Mouse (Mus musculus): Measurements from ENCODE around the gene Erich4. TPM values are rescaled to one million over a fixed set of nuclear protein-coding genes. Genes with fewer than 3 reads are reported as not detected.

Gene Erich4
- total and polyA plus RNA-seq, 3 experiments = 0.47 TPM; not detected in 2

DNA sequence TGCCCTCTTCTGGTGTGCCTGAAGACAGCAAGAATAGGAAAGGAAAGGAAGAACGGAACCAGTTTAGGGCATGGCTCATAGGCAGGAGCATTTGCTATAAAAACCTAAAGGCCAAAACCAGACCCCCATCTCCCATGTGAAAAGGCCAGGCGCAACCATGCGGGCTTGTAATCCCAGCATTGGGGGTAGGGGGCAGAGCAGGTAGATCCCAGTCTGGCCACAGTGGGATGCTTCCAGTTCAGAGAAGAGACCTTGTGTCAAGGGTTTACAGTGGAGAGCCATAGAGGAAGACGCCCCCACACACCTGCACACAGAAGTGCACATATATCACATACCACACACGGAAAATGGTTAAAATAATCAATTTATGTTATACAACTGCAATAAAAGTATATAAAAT is 1.6 kb downstream of the Erich4 start:
- Histone ChIP-seq H3K27me3 (ENCODE audit: control insufficient read depth, insufficient read depth, low read length) (no peaks in the 10 kb centered on the region), H3K79me2 (replicated peaks; ENCODE audit: control insufficient read depth, insufficient read depth, low read length) (no peaks in the 10 kb centered on the region), H3K4me1 (ENCODE audit: control insufficient read depth, insufficient read depth, low read length) (peaks cover 1% of the 10 kb centered on the region; the same call in 1 of the 2 replicates), H3K4me3 (no peak overlapping the region), H3K36me3 (ENCODE audit: control insufficient read depth, insufficient read depth, low read length) (no peaks in the 10 kb centered on the region), H3K27ac (no peak overlapping the region), H3K9ac (ENCODE audit: low read depth, low read length) (no peak overlapping the region)
- intact Hi-C loops (cut with DNase I) = no loop called here
- 90% methylated on average over 5 of the region's 5 CpGs for WGBS
- TF ChIP-seq CTCF (IDR thresholded peaks at IDR 0.05) (no peak), POLR2A (IDR thresholded peaks at IDR 0.05; ENCODE audit: insufficient read depth, low read depth, low read length) (no peak), EP300 (IDR thresholded peaks at IDR 0.05; ENCODE audit: insufficient read depth, low read depth, low read length) (no peak)
- no peak for DNase-seq

DNA sequence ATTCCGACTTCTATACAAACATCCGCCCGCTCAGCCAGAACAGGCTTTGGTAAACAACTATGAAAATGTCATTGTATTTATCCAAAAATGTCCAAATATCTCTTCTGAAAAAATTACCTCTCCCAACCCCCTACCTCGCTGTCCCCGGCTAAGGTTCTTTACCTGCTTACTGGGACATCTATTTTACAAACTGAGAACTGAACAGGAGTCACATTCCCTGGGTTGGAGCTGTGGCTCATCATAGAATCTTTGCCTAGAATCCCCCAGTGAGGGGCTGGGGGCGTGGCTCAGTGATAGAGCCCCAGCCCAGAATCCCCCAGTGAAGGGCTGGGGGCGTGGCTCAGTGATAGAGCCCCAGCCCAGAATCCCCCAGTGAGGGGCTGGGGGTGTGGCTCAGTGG is 4.2 kb downstream of the Erich4 start:
- WGBS = 40% methylated on average over 7 of the region's 7 CpGs
- no peaks in the 10 kb centered on the region for H3K4me1 ChIP-seq (ENCODE audit: control insufficient read depth, insufficient read depth, low read length)
- no peak overlapping the region for H3K27ac ChIP-seq
- no peaks in the 10 kb centered on the region for H3K79me2 ChIP-seq (replicated peaks; ENCODE audit: control insufficient read depth, insufficient read depth, low read length)
- intact Hi-C loops (cut with DNase I) = no loop called here
- TF ChIP-seq CTCF (IDR thresholded peaks at IDR 0.05) (no peak), EP300 (IDR thresholded peaks at IDR 0.05; ENCODE audit: insufficient read depth, low read depth, low read length) (no peak)
- H3K4me3 ChIP-seq = no peak overlapping the region
- H3K27me3 ChIP-seq (ENCODE audit: control insufficient read depth, insufficient read depth, low read length) = no peaks in the 10 kb centered on the region
- H3K9ac ChIP-seq (ENCODE audit: low read depth, low read length) = no peak overlapping the region
- H3K36me3 ChIP-seq (ENCODE audit: control insufficient read depth, insufficient read depth, low read length) = no peaks in the 10 kb centered on the region
- no peak for DNase-seq

DNA sequence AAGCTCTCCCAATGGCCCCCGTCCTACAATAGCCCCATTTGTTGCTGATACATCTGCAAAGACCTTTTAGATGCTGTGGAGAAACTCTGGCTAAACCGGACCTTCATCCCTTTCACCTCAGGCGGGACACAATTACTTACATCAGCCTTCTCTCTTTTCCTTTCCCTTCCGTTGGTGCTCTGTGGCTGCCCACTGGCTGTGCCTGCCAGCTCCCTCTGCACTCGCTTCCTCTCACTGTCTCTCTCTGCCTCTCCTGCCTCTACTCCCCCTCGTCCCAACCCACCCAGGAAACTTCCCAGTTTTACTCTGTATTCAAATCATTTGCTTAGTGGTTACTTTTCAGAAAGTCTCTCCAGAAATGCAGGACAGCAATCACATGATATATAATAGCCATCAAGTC is 5.6 kb downstream of the Erich4 start:
- Histone ChIP-seq H3K27me3 (ENCODE audit: control insufficient read depth, insufficient read depth, low read length) (no peaks in the 10 kb centered on the region), H3K9ac (ENCODE audit: low read depth, low read length) (no peak overlapping the region), H3K4me1 (ENCODE audit: control insufficient read depth, insufficient read depth, low read length) (no peaks in the 10 kb centered on the region), H3K36me3 (ENCODE audit: control insufficient read depth, insufficient read depth, low read length) (no peaks in the 10 kb centered on the region), H3K79me2 (replicated peaks; ENCODE audit: control insufficient read depth, insufficient read depth, low read length) (no peaks in the 10 kb centered on the region), H3K4me3 (no peak overlapping the region), H3K27ac (no peak overlapping the region)
- no peak for TF ChIP-seq CTCF (IDR thresholded peaks at IDR 0.05)
- TF ChIP-seq POLR2A (IDR thresholded peaks at IDR 0.05; ENCODE audit: insufficient read depth, low read depth, low read length) = no peak
- TF ChIP-seq EP300 (IDR thresholded peaks at IDR 0.05; ENCODE audit: insufficient read depth, low read depth, low read length) = no peak
- intact Hi-C loops (cut with DNase I) = no loop called here
- DNase-seq = no peak
- WGBS = 28% methylated on average over 6 of the region's 6 CpGs

GRCm38 (mm10) chr7:25607196-25607595 is 8.5 kb downstream of the Erich4 start:
- intact Hi-C loops (cut with DNase I) = no loop called here
- 62% methylated on average over 2 of the region's 2 CpGs for WGBS
- no peaks in the 10 kb centered on the region for H3K4me1 ChIP-seq (ENCODE audit: control insufficient read depth, insufficient read depth, low read length)
- H3K9ac ChIP-seq (ENCODE audit: low read depth, low read length) = no peak overlapping the region
- no peaks in the 10 kb centered on the region for H3K79me2 ChIP-seq (replicated peaks; ENCODE audit: control insufficient read depth, insufficient read depth, low read length)
- no peak overlapping the region for H3K4me3 ChIP-seq
- no peaks in the 10 kb centered on the region for H3K27me3 ChIP-seq (ENCODE audit: control insufficient read depth, insufficient read depth, low read length)
- H3K27ac ChIP-seq = no peak overlapping the region
- TF ChIP-seq EP300 (IDR thresholded peaks at IDR 0.05; ENCODE audit: insufficient read depth, low read depth, low read length) = no peak
- TF ChIP-seq CTCF (IDR thresholded peaks at IDR 0.05) = no peak
- TF ChIP-seq POLR2A (IDR thresholded peaks at IDR 0.05; ENCODE audit: insufficient read depth, low read depth, low read length) = no peak
- no peak for DNase-seq
- no peaks in the 10 kb centered on the region for H3K36me3 ChIP-seq (ENCODE audit: control insufficient read depth, insufficient read depth, low read length)

DNA sequence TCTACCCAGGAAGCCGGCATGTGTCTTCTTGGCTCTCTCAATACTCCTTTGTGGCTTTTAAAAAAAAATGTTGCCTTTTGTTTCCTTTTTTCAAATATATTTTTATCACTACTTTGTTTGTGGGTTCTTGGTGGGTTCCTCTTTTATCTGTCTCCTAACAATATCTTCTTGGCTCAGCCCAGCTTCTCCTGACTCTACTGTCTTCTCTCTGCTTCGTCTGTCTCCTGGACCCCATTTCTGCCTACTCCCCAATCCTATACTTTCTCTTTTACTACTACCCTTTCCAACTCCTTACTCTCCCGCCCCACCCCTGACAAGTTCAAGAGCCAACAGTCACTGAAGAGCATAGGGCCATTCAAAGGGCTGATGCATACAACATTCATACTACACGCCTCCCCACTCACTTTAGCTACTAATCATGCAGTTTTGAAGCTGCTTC is 9.0 kb downstream of the Erich4 start:
- no peak overlapping the region for H3K4me3 ChIP-seq
- H3K9ac ChIP-seq (ENCODE audit: low read depth, low read length) = no peak overlapping the region
- 64% methylated on average over 4 of the region's 4 CpGs for WGBS
- H3K27me3 ChIP-seq (ENCODE audit: control insufficient read depth, insufficient read depth, low read length) = no peaks in the 10 kb centered on the region
- H3K4me1 ChIP-seq (ENCODE audit: control insufficient read depth, insufficient read depth, low read length) = no peaks in the 10 kb centered on the region
- H3K79me2 ChIP-seq (replicated peaks; ENCODE audit: control insufficient read depth, insufficient read depth, low read length) = no peaks in the 10 kb centered on the region
- DNase-seq = no peak
- TF ChIP-seq CTCF (IDR thresholded peaks at IDR 0.05) (no peak), EP300 (IDR thresholded peaks at IDR 0.05; ENCODE audit: insufficient read depth, low read depth, low read length) (no peak), POLR2A (IDR thresholded peaks at IDR 0.05; ENCODE audit: insufficient read depth, low read depth, low read length) (no peak)
- intact Hi-C loops (cut with DNase I) = no loop called here
- no peak overlapping the region for H3K27ac ChIP-seq
- no peaks in the 10 kb centered on the region for H3K36me3 ChIP-seq (ENCODE audit: control insufficient read depth, insufficient read depth, low read length)

- no peak for DNase-seq
- intact Hi-C loops (cut with DNase I) = no loop called here
- Histone ChIP-seq H3K4me3 (no peak overlapping the region), H3K9ac (ENCODE audit: low read depth, low read length) (no peak overlapping the region), H3K79me2 (replicated peaks; ENCODE audit: control insufficient read depth, insufficient read depth, low read length) (no peaks in the 10 kb centered on the region), H3K4me1 (ENCODE audit: control insufficient read depth, insufficient read depth, low read length) (no peaks in the 10 kb centered on the region), H3K27me3 (ENCODE audit: control insufficient read depth, insufficient read depth, low read length) (no peaks in the 10 kb centered on the region), H3K36me3 (ENCODE audit: control insufficient read depth, insufficient read depth, low read length) (no peaks in the 10 kb centered on the region), H3K27ac (no peak overlapping the region)
- 83% methylated on average over 16 of the region's 16 CpGs for WGBS
- TF ChIP-seq CTCF (IDR thresholded peaks at IDR 0.05) (no peak), POLR2A (IDR thresholded peaks at IDR 0.05; ENCODE audit: insufficient read depth, low read depth, low read length) (no peak), EP300 (IDR thresholded peaks at IDR 0.05; ENCODE audit: insufficient read depth, low read depth, low read length) (no peak)
Measured at GRCm38 (mm10) chr7:25601346-25601745, 14.3 kb downstream of the Erich4 start.

Data from heart, adult 2 months (tissue).